Mouse (Mus musculus) Patski (cell line): Measurements from ENCODE around the gene Gucy2c. TPM values are rescaled to one million over a fixed set of nuclear protein-coding genes. Genes with fewer than 3 reads are reported as not detected.

Experiments
- ATAC-seq: fragments of 100-300 bp; one replicate; pipeline ENCODE4 v1.8.0; 2021
- CTCF ChIA-PET: fragments of 350-600 bp; sonication (Branson Sonifier 250); formaldehyde crosslinking; loops from one replicate; lab custom pipeline; 2022; ENCODE audit warnings: inconsistent platforms; lab: Charles Lee
- POLR2A ChIA-PET: fragments of 350-600 bp; sonication (Branson Sonifier 250); formaldehyde crosslinking; loops from one replicate; lab custom pipeline; 2022; ENCODE audit warnings: antibody characterized with exemption, inconsistent platforms; lab: Charles Lee
- DNase-seq: peaks from one replicate; pipeline ENCODE4 v3.0.0-alpha.2; 2011; ENCODE audit warnings: low read depth, low spot score
- H3K27me3 ChIP-seq: fragments of 371-371 bp; one replicate; pipeline ENCODE4 v1.5.1; 2021
- CTCF ChIP-seq: fragments of 100-300 bp; IDR thresholded peaks from one replicate; pipeline ENCODE4 v1.5.1; 2021
- in situ Hi-C: fragments of 300-500 bp; cut with MboI; formaldehyde crosslinking; loops from 3 replicates; pipeline ENCODE4 v1.11.1; 2018; ENCODE audit warnings: low pct_unique_long_range_greater_than_20kb, mixed read lengths
- polyA plus RNA-seq: library from polyadenylated mRNA; unstranded; gene quantifications from one replicate; pipeline ENCODE4 v1.2.3, GENCODE M21; 2021

Gucy2c gene
- polyA plus RNA-seq, 1 experiment from 2014 or later, result 0.01 TPM

- ATAC-seq (no peak), DNase-seq (no peak)
- H3K27me3 ChIP-seq, result no peaks in the 10 kb centered on the region
- in situ Hi-C loops, result no loop called here
- ChIA-PET POLR2A (no interaction called here), CTCF (no interaction called here)
- no peak for TF ChIP-seq CTCF
Observed at GRCm38 (mm10) chr6:136674935-136675334, 106.6 kb downstream of the Gucy2c start.

- DNase-seq (peak; percentile 77), ATAC-seq (peak; percentile 99)
- no peaks in the 10 kb centered on the region for H3K27me3 ChIP-seq
- POLR2A ChIA-PET, result no interaction called here
- in situ Hi-C loops, result no loop called here
- TF ChIP-seq CTCF, result peak; percentile 37
- CTCF ChIA-PET, result interaction anchor here (0.8 to 1.3 kb wide), 4 partner anchors 12 to 250 kb away, joined by 3 to 4 read pairs (median 4); no protein-coding TSS in a partner anchor
Observed at GRCm38 (mm10) chr6:136672467-136672866, 109.1 kb downstream of the Gucy2c start.

- POLR2A ChIA-PET, result no interaction called here
- no peak for TF ChIP-seq CTCF
- CTCF ChIA-PET, result no interaction called here
- no peaks in the 10 kb centered on the region for H3K27me3 ChIP-seq
- in situ Hi-C loops, result no loop called here
- DNase-seq (no peak), ATAC-seq (no peak)
Observed at GRCm38 (mm10) chr6:136669274-136669673, 112.3 kb downstream of the Gucy2c start.

GRCm38 (mm10) chr6:136668266-136668986, 113.1 kb downstream of the Gucy2c start:
- no peak for DNase-seq

GRCm38 (mm10) chr6:136662063-136662462, 119.5 kb downstream of the Gucy2c start:
- ChIA-PET POLR2A (no interaction called here), CTCF (no interaction called here)
- DNase-seq, result no peak
- in situ Hi-C loops, result no loop called here
- no peak for TF ChIP-seq CTCF
- ATAC-seq, result no peak
- H3K27me3 ChIP-seq, result no peaks in the 10 kb centered on the region

More at GRCm38 (mm10) chr6:136668266-136668986, 113.1 kb downstream of the Gucy2c start:
- POLR2A ChIA-PET, result no interaction called here
- no peak for ATAC-seq
- CTCF ChIA-PET, result no interaction called here
- in situ Hi-C loops, result no loop called here
- no peaks in the 10 kb centered on the region for H3K27me3 ChIP-seq
- no peak for TF ChIP-seq CTCF

GRCm38 (mm10) chr6:136661706-136662016, 119.9 kb downstream of the Gucy2c start, which contains the start of gene Plbd1:
Gene Plbd1 (minus strand): TSS chr6:136661928.
- no peak for TF ChIP-seq CTCF
- ATAC-seq, result no peak
- ChIA-PET CTCF (no interaction called here), POLR2A (no interaction called here)
- in situ Hi-C loops, result no loop called here
- DNase-seq, result no peak
- H3K27me3 ChIP-seq, result no peaks in the 10 kb centered on the region

GRCm38 (mm10) chr6:136660831-136661705, 120.5 kb downstream of the Gucy2c start:
- CTCF ChIA-PET, result interaction anchor here (1.2 to 2.2 kb wide), 2 partner anchors 11 to 41 kb away, joined by 3 to 4 read pairs; no protein-coding TSS in a partner anchor
- H3K27me3 ChIP-seq, result no peaks in the 10 kb centered on the region
- no peak for ATAC-seq
- in situ Hi-C loops, result no loop called here
- no peak for TF ChIP-seq CTCF
- POLR2A ChIA-PET, result no interaction called here
- DNase-seq, result no peak

- ATAC-seq (no peak), DNase-seq (no peak)
- TF ChIP-seq CTCF, result no peak
- POLR2A ChIA-PET, result no interaction called here
- in situ Hi-C loops, result no loop called here
- CTCF ChIA-PET, result interaction anchor here (2.2 kb wide), 1 partner anchor 13 kb away, joined by 4 read pairs; no protein-coding TSS in a partner anchor
- H3K27me3 ChIP-seq, result no peaks in the 10 kb centered on the region
Observed at GRCm38 (mm10) chr6:136659226-136659625, 122.3 kb downstream of the Gucy2c start.

GRCm38 (mm10) chr6:136658303-136658702, 123.3 kb downstream of the Gucy2c start:
- no peak for TF ChIP-seq CTCF
- H3K27me3 ChIP-seq, result no peaks in the 10 kb centered on the region
- in situ Hi-C loops, result no loop called here
- ChIA-PET POLR2A (no interaction called here), CTCF (no interaction called here)
- no peak for DNase-seq
- ATAC-seq, result no peak

- in situ Hi-C loops, result no loop called here
- ChIA-PET CTCF (no interaction called here), POLR2A (no interaction called here)
- ATAC-seq, result no peak
- DNase-seq, result no peak
- no peaks in the 10 kb centered on the region for H3K27me3 ChIP-seq
- TF ChIP-seq CTCF, result no peak
Observed at GRCm38 (mm10) chr6:136655786-136656185, 125.8 kb downstream of the Gucy2c start.

GRCm38 (mm10) chr6:136654470-136654869, 127.1 kb downstream of the Gucy2c start:
- in situ Hi-C loops, result no loop called here
- no peaks in the 10 kb centered on the region for H3K27me3 ChIP-seq

More at GRCm38 (mm10) chr6:136654470-136654869, 127.1 kb downstream of the Gucy2c start:
- ATAC-seq (no peak), DNase-seq (no peak)
- no peak for TF ChIP-seq CTCF
- ChIA-PET CTCF (interaction anchor here (1.0 kb wide), 1 partner anchor 18 kb away, joined by 3 read pairs; no protein-coding TSS in a partner anchor), POLR2A (no interaction called here)
